Mouse (Mus musculus) G1E (cell line): ENCODE measurements at regions not wholly inside any gene's neighbourhood (a gene's known extent, or its start where the extent isn't known, plus 50 kb on each side); places are given as distances from the start of the nearest gene placed in this dataset.

Experiments used
- CTCF ChIP-seq: IDR thresholded peaks from 2 replicates; pipeline ENCODE4 v1.5.1; 2012; ENCODE audit warnings: low read depth, low read length, inconsistent platforms, mixed read lengths
- POLR2AphosphoS5 ChIP-seq: IDR thresholded peaks from 2 replicates; pipeline ENCODE4 v1.6.1; 2012; ENCODE audit warnings: low read depth, low read length, inconsistent platforms; ENCODE audit not compliant: insufficient replicate concordance

GRCm38 (mm10) chr13:57032871-57033270 is 137.1 kb upstream of the Trpc7 start:
- TF ChIP-seq POLR2AphosphoS5 (no peak), CTCF (no peak)
